21 mouse cellular contexts compared by ENCODE assay signal in genomic region chr19:44747471-44747870, GRCm38 (mm10). TPM values are rescaled to one million over a fixed set of nuclear protein-coding genes. Genes with fewer than 3 reads are reported as not detected.
DNase-seq lines count a peak whose midpoint lies in the region; ATAC-seq lines count a peak whose summit lies in the region.
"Had no signal": no experiment of that assay in that cellular context is flagged by ENCODE, and none has a peak within 500 bp of the region (broad histone marks: within the 10 kb centered on the region; RNA-seq: fewer than 3 reads in every experiment).

No protein-coding gene starts in this region.

- no peak overlapping the region for H3K27ac ChIP-seq in embryonic facial prominence, embryonic 10.5 days (replicated peaks)
- peak overlapping the region; percentile 17; the same call in 1 of the 2 replicates for H3K27ac ChIP-seq in hindbrain, embryonic 15.5 days (replicated peaks)
- peak overlapping the region; percentile 98 for H3K27ac ChIP-seq in kidney, embryonic 15.5 days
- no peak overlapping the region for H3K27ac ChIP-seq in neural tube, embryonic 12.5 days
- H3K27ac ChIP-seq: forebrain, embryonic 13.5 days; heart, adult 2 months; liver, embryonic 13.5 days; stomach, postnatal 0 days had no signal

- H3K27me3 ChIP-seq in embryonic facial prominence, embryonic 10.5 days (replicated peaks; ENCODE audit: low read depth, poor library complexity, severe bottlenecking), result peaks cover 100% of the 10 kb centered on the region
- peaks cover 88% of the 10 kb centered on the region for H3K27me3 ChIP-seq in hindbrain, embryonic 15.5 days
- peaks cover 89% of the 10 kb centered on the region for H3K27me3 ChIP-seq in kidney, embryonic 15.5 days
- H3K27me3 ChIP-seq in neural tube, embryonic 12.5 days (replicated peaks), result peaks cover 97% of the 10 kb centered on the region

- H3K4me1 ChIP-seq in embryonic facial prominence, embryonic 10.5 days, result peaks cover 32% of the 10 kb centered on the region
- peaks cover 13% of the 10 kb centered on the region for H3K4me1 ChIP-seq in hindbrain, embryonic 15.5 days (replicated peaks)
- peaks cover 49% of the 10 kb centered on the region for H3K4me1 ChIP-seq in kidney, embryonic 15.5 days
- H3K4me1 ChIP-seq in neural tube, embryonic 12.5 days, result peaks cover 18% of the 10 kb centered on the region
- H3K4me1 ChIP-seq: liver, embryonic 13.5 days had no signal

- no peaks in the 10 kb centered on the region for H3K36me3 ChIP-seq in embryonic facial prominence, embryonic 10.5 days (replicated peaks)
- H3K36me3 ChIP-seq in hindbrain, embryonic 15.5 days, result no peaks in the 10 kb centered on the region
- no peaks in the 10 kb centered on the region for H3K36me3 ChIP-seq in kidney, embryonic 15.5 days
- H3K36me3 ChIP-seq in neural tube, embryonic 12.5 days, result no peaks in the 10 kb centered on the region
- H3K36me3 ChIP-seq: liver, embryonic 13.5 days had no signal

- 6% methylated on average over 4 of the region's 4 CpGs for WGBS in embryonic facial prominence, embryonic 10.5 days
- WGBS in hindbrain, embryonic 15.5 days, result 11% methylated on average over 4 of the region's 4 CpGs
- WGBS in kidney, embryonic 15.5 days, result 8% methylated on average over 4 of the region's 4 CpGs
- WGBS in neural tube, embryonic 12.5 days, result 5% methylated on average over 4 of the region's 4 CpGs

- DNase-seq in embryonic facial prominence, embryonic 10.5 days (ENCODE audit: low spot score), result peak; percentile 21
- no peak for DNase-seq in frontal cortex, postnatal 14 days (ENCODE audit: low spot score in 2 of 2)
- no peak for DNase-seq in heart, postnatal 4 days
- DNase-seq in adrenal gland, postnatal 10 days, result no peak
- DNase-seq: cerebellum, adult 11 months; heart, adult 2 months; heart, postnatal 10 days; liver, embryonic 13.5 days; right cerebral cortex, postnatal 14 days; thymus, postnatal 36 days had no signal

- no peak overlapping the region for H3K4me3 ChIP-seq in embryonic facial prominence, embryonic 10.5 days
- no peak overlapping the region for H3K4me3 ChIP-seq in hindbrain, embryonic 15.5 days
- H3K4me3 ChIP-seq in kidney, embryonic 15.5 days (replicated peaks), result peak overlapping the region; percentile 59
- H3K4me3 ChIP-seq in neural tube, embryonic 12.5 days, result peak overlapping the region; percentile 7
- H3K4me3 ChIP-seq: forebrain, embryonic 13.5 days; heart, adult 2 months; liver, embryonic 13.5 days had no signal

- no peak for ATAC-seq in hindbrain, embryonic 15.5 days (ENCODE audit: low FRiP score, low read depth)
- peak; percentile 50 for ATAC-seq in kidney, embryonic 15.5 days (replicated peaks; ENCODE audit: low FRiP score)
- no peak for ATAC-seq in neural tube, embryonic 12.5 days (ENCODE audit: low FRiP score, low read depth)
- ATAC-seq: forebrain, embryonic 13.5 days; intestine, postnatal 0 days; lung, postnatal 0 days had no signal

- H3K9ac ChIP-seq in hindbrain, embryonic 15.5 days, result no peak overlapping the region
- peak overlapping the region; percentile 77 for H3K9ac ChIP-seq in kidney, embryonic 15.5 days
- H3K9ac ChIP-seq in neural tube, embryonic 12.5 days, result 0 out of 2 replicates have a peak overlapping the region, but pooled peaks have one; percentile 8
- H3K9ac ChIP-seq: forebrain, embryonic 13.5 days; liver, embryonic 13.5 days had no signal

- no peaks in the 10 kb centered on the region for H3K9me3 ChIP-seq in embryonic facial prominence, embryonic 10.5 days
- no peaks in the 10 kb centered on the region for H3K9me3 ChIP-seq in hindbrain, embryonic 15.5 days
- no peaks in the 10 kb centered on the region for H3K9me3 ChIP-seq in kidney, embryonic 15.5 days (replicated peaks)
- H3K9me3 ChIP-seq in neural tube, embryonic 12.5 days, result no peaks in the 10 kb centered on the region
- H3K9me3 ChIP-seq: forebrain, embryonic 13.5 days; liver, embryonic 13.5 days had no signal

- H3K4me2 ChIP-seq in hindbrain, embryonic 15.5 days, result 0 out of 2 replicates have a peak overlapping the region, but pooled peaks have one; percentile 46
- H3K4me2 ChIP-seq in kidney, embryonic 15.5 days, result peak overlapping the region; percentile 78
- peak overlapping the region; percentile 53 for H3K4me2 ChIP-seq in neural tube, embryonic 12.5 days (replicated peaks)
- H3K4me2 ChIP-seq: forebrain, embryonic 13.5 days; liver, embryonic 13.5 days had no signal

RNA-seq across cellular contexts. Expression of gene Pax2, which starts 8.4 kb away (rescaled TPM):
- polyA plus RNA-seq in embryonic facial prominence, embryonic 10.5 days (2016; fragmentation: Nextera tagmentation; extraction: Ambion mirVana), result 1.00 and 1.8 TPM in 2 replicates
- polyA plus RNA-seq in hindbrain, embryonic 15.5 days (2015; fragmentation: Nextera tagmentation; extraction: Ambion mirVana), result 12.3 and 15.5 TPM in 2 replicates
- 34.6 and 36.9 TPM in 2 replicates for polyA plus RNA-seq in kidney, embryonic 15.5 days (2015; fragmentation: Nextera tagmentation; extraction: Ambion mirVana)
- polyA plus RNA-seq in neural tube, embryonic 12.5 days (2016; fragmentation: Nextera tagmentation; extraction: Ambion mirVana), result 21.9 and 23.3 TPM in 2 replicates
- total RNA-seq in heart, postnatal 4 days (2021), result not detected
- not detected for total RNA-seq in adrenal gland, postnatal 10 days (2021)
- total RNA-seq: common myeloid progenitor, adult 5-6 weeks; gastrocnemius, adult 18-20 months; heart, adult 2 months; heart, postnatal 10 days; megakaryocyte-erythroid progenitor cell, adult 5-6 weeks had no signal
- polyA plus RNA-seq: C2C12; heart, adult 2 months; intestine, postnatal 0 days; liver, embryonic 13.5 days; lung, postnatal 0 days; stomach, postnatal 0 days had no signal

Comparison
In these comparisons a context has a peak if more than half of its experiments do, and no peak if none do; other contexts are left out.
1. H3K27ac ChIP-seq: peak in hindbrain, embryonic 15.5 days (single experiment) and kidney, embryonic 15.5 days (single experiment); none in embryonic facial prominence, embryonic 10.5 days (single experiment) and neural tube, embryonic 12.5 days (single experiment).
2. H3K4me3 ChIP-seq: peak in kidney, embryonic 15.5 days (single experiment) and neural tube, embryonic 12.5 days (single experiment); none in embryonic facial prominence, embryonic 10.5 days (single experiment) and hindbrain, embryonic 15.5 days (single experiment).
3. Peak in every context shown above with its lines, with median percentiles within 50 percentile points of each other: H3K4me2 ChIP-seq.